Mouse (Mus musculus): ENCODE data around the gene Mrps33. TPM values are rescaled to one million over a fixed set of nuclear protein-coding genes. Genes with fewer than 3 reads are reported as not detected.

Mrps33 gene
- polyA plus RNA-seq (2015; fragmentation: Nextera tagmentation; extraction: Ambion mirVana), result 225 and 230 TPM in 2 replicates

DNA sequence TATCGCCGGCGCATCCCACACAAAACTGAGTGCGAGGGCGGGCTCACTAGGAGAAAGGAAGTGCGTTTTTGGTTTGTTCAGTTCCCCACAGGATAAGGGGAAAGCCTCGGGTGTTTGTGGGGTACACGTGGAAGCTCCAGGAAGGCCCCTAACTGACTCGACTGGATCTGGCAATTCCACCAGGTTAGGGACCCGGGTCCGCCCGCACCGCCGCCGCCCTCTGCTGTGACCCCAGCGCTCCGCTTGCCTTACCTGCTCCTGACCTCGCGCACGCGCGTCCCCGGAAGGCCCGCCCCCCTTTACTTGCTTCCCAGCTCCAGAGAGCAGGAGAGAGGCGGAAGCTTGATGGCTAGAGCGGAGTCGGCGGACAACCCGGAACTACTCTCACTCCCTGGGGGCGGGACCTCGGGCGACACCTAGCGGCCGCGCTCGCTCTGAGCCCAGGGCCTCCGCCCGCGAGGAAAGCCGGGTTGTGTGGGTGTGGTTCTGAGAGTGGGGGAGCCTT lies at the start of gene Mrps33:
Mrps33 (minus strand) TSS at position 377 of the 505 bp plus-strand sequence.
- WGBS, result 0% methylated on average over 40 of the region's 40 CpGs
- no peaks in the 10 kb centered on the region for H3K36me3 ChIP-seq
- H3K4me2 ChIP-seq (replicated peaks), result peak within 1 kb of the TSS; percentile 69
- no peaks in the 10 kb centered on the region for H3K9me3 ChIP-seq
- H3K4me1 ChIP-seq, result peaks cover 28% of the 10 kb centered on the region
- peak within 1 kb of the TSS; percentile 58 for H3K4me3 ChIP-seq
- peak; percentile 99 for ATAC-seq (replicated peaks)
- H3K27me3 ChIP-seq, result no peaks in the 10 kb centered on the region
- H3K9ac ChIP-seq (replicated peaks), result peak within 1 kb of the TSS; percentile 43
- H3K27ac ChIP-seq (replicated peaks), result peak within 1 kb of the TSS; percentile 61

DNA sequence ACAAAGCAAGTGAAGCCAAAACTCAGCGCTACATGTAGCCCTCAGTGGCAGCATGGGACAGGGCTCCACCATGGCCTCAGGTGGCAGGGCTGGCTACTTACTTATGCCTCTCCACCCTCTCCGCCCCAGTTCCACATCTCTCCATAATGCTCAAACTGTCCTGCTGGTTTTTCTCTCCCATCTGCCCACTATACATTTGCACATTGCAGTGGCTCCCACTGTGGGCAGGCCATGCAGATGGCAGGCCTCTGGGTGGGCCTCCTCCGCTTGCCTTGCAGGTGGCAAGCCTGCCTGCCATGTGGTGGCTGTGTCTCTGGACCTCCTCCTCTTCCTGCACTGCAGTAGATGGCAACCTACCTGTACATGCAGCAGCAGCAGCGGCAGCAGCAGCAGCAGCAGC lies 38.9 kb upstream of the Mrps33 start:
- ATAC-seq (replicated peaks), result no peak
- H3K4me3 ChIP-seq, result no peak overlapping the region
- 97% methylated on average over 4 of the region's 4 CpGs for WGBS
- no peak overlapping the region for H3K4me2 ChIP-seq (replicated peaks)
- no peaks in the 10 kb centered on the region for H3K9me3 ChIP-seq
- no peaks in the 10 kb centered on the region for H3K4me1 ChIP-seq
- no peak overlapping the region for H3K27ac ChIP-seq (replicated peaks)
- no peak overlapping the region for H3K9ac ChIP-seq (replicated peaks)
- no peaks in the 10 kb centered on the region for H3K36me3 ChIP-seq
- no peaks in the 10 kb centered on the region for H3K27me3 ChIP-seq

DNA sequence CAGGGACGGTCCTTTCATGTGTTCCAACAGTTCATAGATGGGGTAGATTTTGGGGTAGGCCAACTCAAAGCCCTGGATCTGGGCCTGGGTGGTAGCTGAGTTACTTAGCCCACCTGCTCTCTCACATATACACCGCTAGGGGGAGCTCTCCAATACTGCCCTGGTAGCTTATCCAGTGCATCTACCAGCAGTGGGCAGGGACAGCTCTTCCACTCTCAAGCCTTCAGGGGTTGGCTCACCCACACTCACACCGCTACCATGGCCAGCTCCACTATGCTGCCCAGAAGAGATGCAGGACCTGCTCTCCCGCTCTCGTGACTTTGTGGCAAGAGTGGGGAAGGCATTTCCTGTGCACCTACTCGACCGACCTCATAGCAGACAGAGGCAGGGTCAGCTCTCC lies 38.0 kb upstream of the Mrps33 start:
- 57% methylated on average over 7 of the region's 7 CpGs for WGBS
- Histone ChIP-seq H3K27me3 (no peaks in the 10 kb centered on the region), H3K4me1 (no peaks in the 10 kb centered on the region), H3K27ac (replicated peaks) (no peak overlapping the region), H3K4me3 (no peak overlapping the region), H3K9ac (replicated peaks) (no peak overlapping the region), H3K9me3 (no peaks in the 10 kb centered on the region), H3K4me2 (replicated peaks) (no peak overlapping the region), H3K36me3 (no peaks in the 10 kb centered on the region)
- no peak for ATAC-seq (replicated peaks)

DNA sequence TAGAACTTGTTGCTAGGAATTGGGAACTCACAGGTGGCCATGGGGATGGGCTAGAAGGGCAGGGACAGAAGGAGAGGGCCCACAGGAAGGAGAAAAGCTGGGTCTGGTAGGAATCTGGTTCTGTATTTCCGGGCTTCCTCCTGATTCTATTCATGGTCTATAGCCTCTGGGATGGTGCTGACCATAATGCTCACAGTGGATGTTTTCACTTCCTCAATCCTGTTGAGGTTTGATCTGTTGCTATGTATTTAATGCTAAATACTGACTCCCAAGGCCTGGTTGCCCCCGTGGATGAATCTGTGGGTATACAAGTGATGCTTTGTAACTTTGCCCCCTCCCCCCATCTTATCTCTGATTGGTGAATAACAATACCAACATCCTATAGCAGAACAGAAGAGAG lies 36.8 kb upstream of the Mrps33 start:
- Histone ChIP-seq H3K4me3 (no peak overlapping the region), H3K27ac (replicated peaks) (no peak overlapping the region), H3K27me3 (no peaks in the 10 kb centered on the region), H3K9me3 (no peaks in the 10 kb centered on the region), H3K4me1 (no peaks in the 10 kb centered on the region), H3K4me2 (replicated peaks) (no peak overlapping the region), H3K9ac (replicated peaks) (no peak overlapping the region), H3K36me3 (no peaks in the 10 kb centered on the region)
- no peak for ATAC-seq (replicated peaks)
- 70% methylated on average over 2 of the region's 2 CpGs for WGBS

DNA sequence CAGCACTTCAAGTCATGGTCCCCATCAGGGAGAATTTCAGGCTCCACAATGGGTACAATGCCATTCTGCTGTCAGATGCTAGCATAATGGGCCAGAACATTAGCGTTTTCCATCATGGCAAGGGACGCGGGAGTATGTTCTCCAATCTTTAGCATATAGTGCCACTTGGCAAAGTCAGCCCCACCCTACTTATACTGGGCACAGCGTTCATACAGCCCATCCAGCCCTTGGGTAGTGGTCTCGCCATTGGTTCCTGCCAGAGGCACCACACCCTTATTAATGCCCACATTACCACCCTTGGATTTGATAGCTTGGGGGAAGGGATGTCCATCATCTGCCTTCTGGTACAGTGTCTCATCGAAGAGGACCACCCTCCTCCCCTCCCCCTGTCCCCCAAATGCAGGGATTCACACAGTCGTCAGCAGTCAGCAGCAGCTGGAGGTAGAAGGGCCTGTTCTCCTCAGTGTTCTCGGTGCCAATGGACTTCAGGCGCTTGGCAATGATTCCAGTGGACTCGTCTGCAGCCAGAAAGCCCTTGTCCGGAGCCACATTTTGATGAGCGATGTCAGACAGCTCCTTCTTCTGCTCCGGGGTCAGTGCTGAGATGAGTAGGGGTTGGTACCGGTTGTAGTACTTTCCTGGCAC lies 33.0 kb upstream of the Mrps33 start:
- H3K4me2 ChIP-seq (replicated peaks), result no peak overlapping the region
- no peak overlapping the region for H3K9ac ChIP-seq (replicated peaks)
- no peak for ATAC-seq (replicated peaks)
- WGBS, result 93% methylated on average over 14 of the region's 14 CpGs
- no peaks in the 10 kb centered on the region for H3K9me3 ChIP-seq
- no peaks in the 10 kb centered on the region for H3K27me3 ChIP-seq
- H3K4me3 ChIP-seq, result no peak overlapping the region
- no peaks in the 10 kb centered on the region for H3K4me1 ChIP-seq
- H3K27ac ChIP-seq (replicated peaks), result no peak overlapping the region
- H3K36me3 ChIP-seq, result no peaks in the 10 kb centered on the region

DNA sequence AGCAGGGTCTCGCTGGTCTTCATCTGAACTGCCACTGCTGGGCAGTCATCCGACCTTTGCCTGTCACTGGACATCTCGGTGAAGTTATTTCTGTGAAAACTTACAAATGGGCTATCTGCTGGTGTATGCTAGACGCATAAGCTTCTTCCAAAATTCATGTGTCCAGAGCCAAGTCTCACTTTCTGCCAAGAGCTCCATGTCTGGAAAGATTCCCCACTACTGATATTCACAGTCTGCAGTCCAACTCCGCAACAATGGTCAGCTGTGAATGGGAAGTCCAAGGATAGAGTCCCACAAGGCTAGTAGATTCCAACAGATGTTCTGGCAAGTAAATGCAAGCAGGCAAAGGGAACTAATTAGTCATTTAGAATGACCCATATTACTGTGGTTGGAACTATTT lies 17.9 kb upstream of the Mrps33 start:
- Histone ChIP-seq H3K4me3 (no peak overlapping the region), H3K9me3 (no peaks in the 10 kb centered on the region), H3K36me3 (no peaks in the 10 kb centered on the region), H3K4me1 (no peaks in the 10 kb centered on the region), H3K27me3 (no peaks in the 10 kb centered on the region), H3K9ac (replicated peaks) (no peak overlapping the region), H3K27ac (replicated peaks) (no peak overlapping the region), H3K4me2 (replicated peaks) (no peak overlapping the region)
- 90% methylated on average over 5 of the region's 5 CpGs for WGBS
- ATAC-seq (replicated peaks), result no peak

DNA sequence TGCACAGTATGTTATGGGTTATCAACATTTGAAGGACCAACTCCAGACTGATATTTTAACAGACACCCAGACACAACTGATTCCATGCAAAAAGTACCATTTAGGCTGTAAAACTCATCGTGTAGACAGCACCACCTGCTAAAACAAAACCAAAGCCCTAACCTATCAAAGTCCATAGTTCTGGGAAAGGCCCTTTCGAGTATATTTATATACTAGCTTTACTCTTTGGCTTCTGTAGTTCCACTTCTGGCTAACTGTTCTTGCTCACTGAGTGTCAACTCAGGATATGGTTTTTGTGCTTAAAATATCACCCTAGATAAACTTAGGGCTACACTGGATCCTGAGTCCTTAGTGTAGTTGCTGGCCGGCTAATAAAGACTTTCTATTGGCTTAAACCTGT lies 10.5 kb upstream of the Mrps33 start:
- Histone ChIP-seq H3K4me3 (no peak overlapping the region), H3K4me1 (no peaks in the 10 kb centered on the region), H3K9me3 (no peaks in the 10 kb centered on the region), H3K4me2 (replicated peaks) (no peak overlapping the region), H3K27ac (replicated peaks) (no peak overlapping the region), H3K27me3 (no peaks in the 10 kb centered on the region), H3K9ac (replicated peaks) (no peak overlapping the region), H3K36me3 (no peaks in the 10 kb centered on the region)
- whole genome bisulfite sequencing, result 86% methylated on average over 3 of the region's 3 CpGs
- ATAC-seq (replicated peaks), result no peak

DNA sequence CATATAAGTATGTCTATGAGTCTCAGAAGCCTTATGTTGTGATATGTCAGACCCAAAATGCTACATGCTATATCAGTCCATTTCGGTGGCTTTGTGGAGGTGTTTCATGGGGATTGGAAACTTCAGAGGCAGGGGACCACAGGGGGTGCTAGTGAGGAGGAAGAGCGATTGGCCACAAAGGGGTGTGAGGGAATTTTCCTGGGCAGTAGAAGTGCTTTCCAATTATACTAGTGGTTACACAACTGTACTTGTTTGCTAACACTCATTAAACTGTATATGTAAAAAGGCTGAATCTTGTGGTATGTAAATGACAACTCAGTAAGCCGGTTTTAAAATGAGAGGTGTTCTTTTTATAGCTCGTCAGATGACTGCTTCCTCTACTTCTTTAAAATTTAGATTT lies 8.1 kb upstream of the Mrps33 start:
- no peaks in the 10 kb centered on the region for H3K27me3 ChIP-seq
- H3K9me3 ChIP-seq, result no peaks in the 10 kb centered on the region
- no peak overlapping the region for H3K4me3 ChIP-seq
- no peaks in the 10 kb centered on the region for H3K4me1 ChIP-seq
- WGBS, result 41% methylated on average over 4 of the region's 4 CpGs
- H3K9ac ChIP-seq (replicated peaks), result no peak overlapping the region
- no peak overlapping the region for H3K27ac ChIP-seq (replicated peaks)
- H3K4me2 ChIP-seq (replicated peaks), result no peak overlapping the region
- ATAC-seq (replicated peaks), result no peak
- no peaks in the 10 kb centered on the region for H3K36me3 ChIP-seq

DNA sequence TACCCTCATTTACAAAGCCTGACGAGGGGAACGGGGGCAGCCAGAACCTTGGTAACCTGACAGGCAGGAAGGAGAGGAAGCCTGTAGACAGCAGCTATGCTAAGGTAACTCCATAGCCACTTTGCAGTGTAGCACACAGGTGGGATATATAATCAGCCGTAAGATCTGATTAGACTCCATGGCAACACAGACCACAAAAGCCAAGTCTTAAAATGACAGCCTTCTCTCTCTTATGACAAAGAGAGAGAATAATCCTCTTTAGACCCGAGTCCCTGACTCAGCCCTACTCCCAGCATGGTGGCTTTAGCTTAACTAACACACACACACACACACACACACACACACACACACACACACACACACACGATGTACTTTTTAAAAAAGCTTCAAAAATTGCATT lies 2.3 kb downstream of the Mrps33 start:
- H3K9me3 ChIP-seq, result no peaks in the 10 kb centered on the region
- no peaks in the 10 kb centered on the region for H3K27me3 ChIP-seq
- whole genome bisulfite sequencing, result 19% methylated on average over 5 of the region's 5 CpGs
- H3K4me3 ChIP-seq, result no peak overlapping the region
- no peak overlapping the region for H3K9ac ChIP-seq (replicated peaks)
- H3K27ac ChIP-seq (replicated peaks), result no peak overlapping the region
- H3K36me3 ChIP-seq, result no peaks in the 10 kb centered on the region
- no peak overlapping the region for H3K4me2 ChIP-seq (replicated peaks)
- H3K4me1 ChIP-seq, result peaks cover 30% of the 10 kb centered on the region
- ATAC-seq (replicated peaks), result no peak

DNA sequence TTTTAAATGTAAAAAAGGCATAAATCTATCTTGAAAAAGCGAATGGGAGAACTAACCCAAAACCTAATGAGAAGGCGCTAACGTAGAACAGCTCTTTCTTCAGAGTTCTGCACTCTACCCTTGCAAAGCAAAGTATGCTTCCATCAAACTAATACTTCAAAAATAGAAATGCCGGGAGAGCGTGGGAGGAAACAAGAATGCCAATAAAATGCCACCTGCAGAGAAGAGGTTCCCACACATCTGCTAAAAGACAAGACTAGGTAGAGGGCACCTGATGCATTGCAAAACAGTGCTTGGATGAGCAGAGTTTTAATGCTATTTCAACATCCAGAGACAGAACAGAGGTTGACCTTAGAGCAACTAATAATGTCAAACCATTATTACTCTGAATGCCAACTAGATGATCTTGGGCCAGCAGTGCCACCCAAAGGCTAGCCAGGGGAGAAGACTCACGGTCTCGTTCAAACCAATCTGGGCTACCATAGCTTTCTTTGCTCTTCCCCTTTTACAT lies 3.7 kb downstream of the Mrps33 start:
- H3K9ac ChIP-seq (replicated peaks), result no peak overlapping the region
- no peak overlapping the region for H3K4me2 ChIP-seq (replicated peaks)
- 0 out of 2 replicates have a peak, but pooled peaks cover 3% of the 10 kb centered on the region for H3K36me3 ChIP-seq
- no peaks in the 10 kb centered on the region for H3K9me3 ChIP-seq
- H3K4me3 ChIP-seq, result no peak overlapping the region
- peaks cover 30% of the 10 kb centered on the region for H3K4me1 ChIP-seq
- 97% methylated on average over 7 of the region's 7 CpGs for WGBS
- no peak for ATAC-seq (replicated peaks)
- no peaks in the 10 kb centered on the region for H3K27me3 ChIP-seq
- H3K27ac ChIP-seq (replicated peaks), result no peak overlapping the region

DNA sequence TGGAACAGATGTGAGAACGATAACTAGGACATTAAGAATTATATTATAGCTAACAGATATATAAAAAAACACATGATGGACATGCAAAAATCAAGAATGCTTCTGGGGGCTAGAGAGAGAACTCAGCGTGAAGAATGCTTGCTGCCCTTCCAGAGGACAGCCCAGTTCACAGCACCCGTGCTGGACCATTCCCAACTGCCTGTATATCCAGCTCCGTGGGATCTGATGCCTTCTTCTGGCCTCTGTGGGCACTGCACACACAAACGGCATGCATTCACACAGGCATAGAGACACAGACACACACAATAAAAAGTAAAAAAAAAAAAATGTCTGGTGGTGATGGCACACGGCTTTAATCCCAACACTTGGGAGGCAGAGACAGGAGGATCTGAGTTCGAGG lies 4.5 kb downstream of the Mrps33 start:
- no peak overlapping the region for H3K4me3 ChIP-seq
- ATAC-seq (replicated peaks), result no peak
- peaks cover 8% of the 10 kb centered on the region for H3K36me3 ChIP-seq
- H3K27me3 ChIP-seq, result no peaks in the 10 kb centered on the region
- H3K4me1 ChIP-seq, result peaks cover 30% of the 10 kb centered on the region
- H3K9ac ChIP-seq (replicated peaks), result no peak overlapping the region
- WGBS, result 73% methylated on average over 7 of the region's 7 CpGs
- no peak overlapping the region for H3K4me2 ChIP-seq (replicated peaks)
- no peaks in the 10 kb centered on the region for H3K9me3 ChIP-seq
- no peak overlapping the region for H3K27ac ChIP-seq (replicated peaks)

DNA sequence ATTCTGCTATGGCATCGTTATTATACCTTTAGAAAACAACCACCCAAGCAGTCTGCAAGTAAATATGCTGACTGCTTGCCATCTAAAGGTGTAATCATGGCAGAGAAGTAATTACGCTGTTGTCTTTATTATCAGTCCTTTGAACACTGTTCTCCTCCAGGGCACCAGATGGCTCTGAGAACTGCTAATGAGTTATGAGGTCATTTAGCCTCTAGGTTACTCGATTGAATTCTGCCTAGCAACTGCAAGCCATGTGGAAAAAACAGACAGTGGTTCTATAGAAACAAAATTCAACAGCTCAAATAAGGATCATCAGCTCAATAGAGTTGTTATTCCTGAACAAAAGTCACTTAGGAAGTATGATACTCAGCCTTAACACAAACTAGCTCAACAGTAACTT lies 4.9 kb downstream of the Mrps33 start:
- no peak overlapping the region for H3K9ac ChIP-seq (replicated peaks)
- no peak overlapping the region for H3K4me2 ChIP-seq (replicated peaks)
- H3K36me3 ChIP-seq, result peaks cover 12% of the 10 kb centered on the region
- ATAC-seq (replicated peaks), result no peak
- whole genome bisulfite sequencing, result 20% methylated on average over 3 of the region's 3 CpGs
- H3K27me3 ChIP-seq, result no peaks in the 10 kb centered on the region
- H3K27ac ChIP-seq (replicated peaks), result no peak overlapping the region
- H3K4me1 ChIP-seq, result peaks cover 26% of the 10 kb centered on the region
- H3K9me3 ChIP-seq, result no peaks in the 10 kb centered on the region
- no peak overlapping the region for H3K4me3 ChIP-seq

DNA sequence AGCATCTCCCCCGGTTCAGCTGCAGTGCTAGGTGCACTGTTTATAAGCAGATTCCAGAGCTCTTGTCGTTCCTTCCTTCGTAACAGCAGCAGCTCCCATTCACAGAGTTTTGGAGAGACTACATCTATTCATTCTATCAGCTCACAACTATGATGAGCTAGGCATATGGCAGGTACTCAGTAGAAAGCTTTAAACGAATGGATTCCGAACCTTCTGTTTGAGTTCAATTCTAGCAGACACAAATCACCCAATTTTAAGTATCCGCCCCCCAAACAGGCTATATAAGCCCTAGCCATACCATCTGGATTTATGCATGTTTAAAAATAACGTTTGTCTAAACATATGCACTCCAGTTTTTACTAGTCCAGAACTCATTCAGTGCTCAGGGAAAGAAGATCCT lies 9.8 kb downstream of the Mrps33 start:
- ATAC-seq (replicated peaks), result no peak
- WGBS, result 93% methylated on average over 7 of the region's 7 CpGs

More for the DNA sequence above, 9.8 kb downstream of the Mrps33 start:
- Histone ChIP-seq H3K27me3 (no peaks in the 10 kb centered on the region), H3K36me3 (peaks cover 24% of the 10 kb centered on the region), H3K9ac (replicated peaks) (no peak overlapping the region), H3K4me3 (no peak overlapping the region), H3K9me3 (no peaks in the 10 kb centered on the region), H3K4me1 (0 out of 2 replicates have a peak, but pooled peaks cover 5% of the 10 kb centered on the region), H3K4me2 (replicated peaks) (no peak overlapping the region), H3K27ac (replicated peaks) (no peak overlapping the region)

All from forebrain, embryonic 15.5 days (tissue).